Mouse (Mus musculus) neural tube, embryonic 11.5 days (tissue): ENCODE measurements around the gene Olfr868. TPM values are rescaled to one million over a fixed set of nuclear protein-coding genes. Genes with fewer than 3 reads are reported as not detected.

ENCODE experiments used
- ATAC-seq: fragments of 200-750 bp; cut with Nextera tagmentation; 2 replicates; pipeline ENCODE4 v1.8.0; 2017; ENCODE audit warnings: moderate number of reproducible peaks, mild to moderate bottlenecking, moderate TSS enrichment, moderate library complexity; ENCODE audit not compliant: insufficient read depth, low FRiP score, low TSS enrichment
- DNase-seq: peaks from one replicate; pipeline ENCODE4 v3.0.0-alpha.2; 2015; ENCODE audit warnings: low spot score
- H3K27ac ChIP-seq: fragments of 300-500 bp; sonication (generic); 2 replicates; pipeline ENCODE4 v1.5.1; 2014; ENCODE audit warnings: low read depth, mild to moderate bottlenecking, low read length
- H3K27me3 ChIP-seq: fragments of 300-500 bp; sonication (generic); 2 replicates; pipeline ENCODE4 v1.6.1; 2014; ENCODE audit warnings: mild to moderate bottlenecking, low read length, mixed read lengths; ENCODE audit not compliant: control insufficient read depth, insufficient read depth
- H3K36me3 ChIP-seq: fragments of 300-500 bp; sonication (generic); 2 replicates; pipeline ENCODE4 v1.6.1; 2014; ENCODE audit warnings: mild to moderate bottlenecking, low read length, moderate library complexity, mixed read lengths; ENCODE audit not compliant: control insufficient read depth, insufficient read depth
- H3K4me1 ChIP-seq: fragments of 300-500 bp; sonication (generic); 2 replicates; pipeline ENCODE4 v1.6.1; 2014; ENCODE audit warnings: low read length, mixed read lengths; ENCODE audit not compliant: control insufficient read depth, insufficient read depth
- H3K4me2 ChIP-seq: fragments of 300-500 bp; sonication (generic); 2 replicates; pipeline ENCODE4 v1.6.1; 2014; ENCODE audit warnings: low read depth, mild to moderate bottlenecking, moderate library complexity
- H3K4me3 ChIP-seq: fragments of 300-500 bp; sonication (generic); 2 replicates; pipeline ENCODE4 v1.5.1; 2014; ENCODE audit warnings: low read depth, low read length
- H3K9ac ChIP-seq: fragments of 300-500 bp; sonication (generic); 2 replicates; pipeline ENCODE4 v1.6.1; 2014; ENCODE audit warnings: mild to moderate bottlenecking, low read length
- H3K9me3 ChIP-seq: fragments of 300-500 bp; sonication (generic); 2 replicates; pipeline ENCODE4 v1.6.1; 2016; ENCODE audit warnings: low read length; ENCODE audit not compliant: control insufficient read depth
- WGBS: fragments of 180-500 bp; shearing (Covaris S2); extraction: QIAGEN DNeasy Blood & Tissue Kit; methylation state at CpG from one replicate; pipeline ENCODE4 v1.1.7; 2014; 5-methylcytosine and 5-hydroxymethylcytosine counted together
- polyA plus RNA-seq: library from polyadenylated mRNA; unstranded; fragments of >200 nt; fragmentation: Nextera tagmentation; extraction: Ambion mirVana; gene quantifications from 2 replicates; pipeline ENCODE4 v1.2.1, GENCODE M21; 2014

The Olfr868 gene
- not detected in 2 replicates for polyA plus RNA-seq

DNA sequence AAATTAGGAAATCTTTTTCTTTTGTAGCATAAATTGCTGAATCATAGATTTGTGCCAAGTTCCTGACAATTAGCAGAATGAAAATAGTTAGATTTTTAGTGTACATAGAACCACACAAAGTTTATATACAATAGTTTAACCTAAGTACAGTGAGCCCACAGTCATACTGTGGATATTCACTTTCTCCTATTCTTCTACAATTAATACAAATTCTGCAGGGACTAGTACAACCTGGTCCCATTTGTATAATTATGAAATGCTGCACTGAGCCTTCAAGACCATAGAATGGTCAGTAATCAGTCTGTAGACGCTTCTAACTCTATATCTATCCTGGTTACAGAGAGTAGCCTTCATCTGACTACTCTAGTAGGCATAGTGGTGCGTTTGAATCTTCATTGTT, at the start of gene Olfr868:
Gene Olfr868, plus strand, starts transcription at position 301 of the 400 bp plus-strand sequence.
- H3K27ac ChIP-seq, result no peak within 1 kb of the TSS
- DNase-seq (no peak), ATAC-seq (no peak)
- peaks cover 3% of the 10 kb centered on the region; the same call in 1 of the 2 replicates for H3K9me3 ChIP-seq
- H3K36me3 ChIP-seq, result no peaks in the 10 kb centered on the region
- 55% methylated on average over 2 of the region's 2 CpGs for WGBS
- H3K27me3 ChIP-seq, result no peaks in the 10 kb centered on the region
- H3K9ac ChIP-seq, result no peak within 1 kb of the TSS
- H3K4me3 ChIP-seq, result no peak within 1 kb of the TSS
- no peaks in the 10 kb centered on the region for H3K4me1 ChIP-seq
- no peak within 1 kb of the TSS for H3K4me2 ChIP-seq

DNA sequence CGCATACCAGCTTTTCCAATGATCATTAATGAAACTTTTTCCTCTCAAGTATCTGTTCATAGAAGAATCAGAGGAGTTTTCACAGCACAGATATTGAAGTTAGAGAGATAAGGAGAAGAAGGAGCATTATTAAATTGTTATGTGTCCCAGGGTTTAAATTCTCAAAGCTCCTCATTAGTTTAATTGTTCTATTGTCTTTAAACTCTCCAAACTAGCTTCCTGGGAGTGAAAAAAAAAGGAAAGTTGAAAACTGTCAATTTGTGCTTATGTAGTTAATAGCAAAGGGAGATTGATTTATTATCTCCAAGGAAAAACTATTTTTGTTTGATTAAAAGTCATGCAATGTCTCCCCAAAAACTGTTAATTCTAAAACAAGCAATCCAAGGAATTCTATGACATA, 41.0 kb upstream of the Olfr868 start, which contains the start of gene Olfr867:
Gene Olfr867, minus strand, starts transcription at position 101 of the 400 bp plus-strand sequence.
- no peak within 1 kb of the TSS for H3K4me3 ChIP-seq
- no peak within 1 kb of the TSS for H3K27ac ChIP-seq
- DNase-seq, result no peak
- 72% methylated on average over 1 of the region's 1 CpGs for WGBS
- ATAC-seq, result no peak
- no peaks in the 10 kb centered on the region for H3K36me3 ChIP-seq
- H3K4me1 ChIP-seq, result no peaks in the 10 kb centered on the region
- H3K9ac ChIP-seq, result no peak within 1 kb of the TSS
- no peaks in the 10 kb centered on the region for H3K9me3 ChIP-seq
- no peaks in the 10 kb centered on the region for H3K27me3 ChIP-seq
- no peak within 1 kb of the TSS for H3K4me2 ChIP-seq

DNA sequence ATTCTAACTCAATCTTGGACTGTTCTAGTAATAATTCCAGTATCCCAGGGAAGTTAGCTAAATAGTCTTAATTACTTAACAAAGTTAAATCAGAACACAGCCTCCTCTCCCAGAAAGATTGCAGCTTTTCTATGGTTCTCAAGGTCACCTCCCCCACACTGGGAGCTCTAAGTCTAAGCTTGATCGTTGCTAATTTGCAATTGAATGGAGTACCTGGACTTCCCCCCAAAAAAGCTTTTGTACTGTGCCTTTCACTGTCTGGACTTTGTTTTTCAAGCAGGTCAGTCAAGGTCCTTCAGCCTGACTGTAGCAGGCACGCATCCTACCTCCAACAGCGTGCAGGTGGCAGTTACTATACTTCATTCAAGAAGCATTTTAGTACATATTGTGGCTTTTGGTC, 28.2 kb upstream of the Olfr868 start:
- Histone ChIP-seq H3K9ac (no peak overlapping the region), H3K4me1 (no peaks in the 10 kb centered on the region), H3K36me3 (no peaks in the 10 kb centered on the region), H3K4me2 (no peak overlapping the region), H3K9me3 (peaks cover 3% of the 10 kb centered on the region; the same call in 1 of the 2 replicates), H3K27me3 (no peaks in the 10 kb centered on the region), H3K27ac (no peak overlapping the region), H3K4me3 (no peak overlapping the region)
- ATAC-seq, result no peak
- DNase-seq, result no peak
- WGBS, result 72% methylated on average over 3 of the region's 3 CpGs

DNA sequence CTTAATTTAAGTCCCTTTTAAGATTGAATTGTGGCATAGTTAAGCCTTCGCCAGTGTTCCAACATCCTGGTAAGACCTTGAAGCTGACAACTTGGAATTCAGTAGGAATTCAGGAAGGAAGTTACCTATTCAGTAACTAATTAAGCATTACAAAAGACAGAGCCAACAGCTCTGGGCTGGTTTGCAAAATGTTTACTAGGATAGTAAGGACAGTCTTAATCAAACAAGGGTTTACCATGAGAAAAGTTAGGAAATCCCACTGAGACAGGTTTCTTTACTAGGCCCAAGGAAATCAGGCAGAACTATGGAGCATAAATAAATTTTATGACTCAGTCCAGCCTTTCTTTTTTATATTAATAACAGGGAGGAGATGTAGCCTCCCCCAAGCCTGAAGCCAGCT, 27.1 kb upstream of the Olfr868 start:
- Histone ChIP-seq H3K4me2 (no peak overlapping the region), H3K4me3 (no peak overlapping the region), H3K36me3 (no peaks in the 10 kb centered on the region), H3K27ac (no peak overlapping the region), H3K27me3 (no peaks in the 10 kb centered on the region), H3K9ac (no peak overlapping the region), H3K9me3 (peaks cover 6% of the 10 kb centered on the region; the same call in 1 of the 2 replicates), H3K4me1 (no peaks in the 10 kb centered on the region)
- no peak for ATAC-seq
- no peak for DNase-seq
- 89% methylated on average over 1 of the region's 1 CpGs for WGBS

DNA sequence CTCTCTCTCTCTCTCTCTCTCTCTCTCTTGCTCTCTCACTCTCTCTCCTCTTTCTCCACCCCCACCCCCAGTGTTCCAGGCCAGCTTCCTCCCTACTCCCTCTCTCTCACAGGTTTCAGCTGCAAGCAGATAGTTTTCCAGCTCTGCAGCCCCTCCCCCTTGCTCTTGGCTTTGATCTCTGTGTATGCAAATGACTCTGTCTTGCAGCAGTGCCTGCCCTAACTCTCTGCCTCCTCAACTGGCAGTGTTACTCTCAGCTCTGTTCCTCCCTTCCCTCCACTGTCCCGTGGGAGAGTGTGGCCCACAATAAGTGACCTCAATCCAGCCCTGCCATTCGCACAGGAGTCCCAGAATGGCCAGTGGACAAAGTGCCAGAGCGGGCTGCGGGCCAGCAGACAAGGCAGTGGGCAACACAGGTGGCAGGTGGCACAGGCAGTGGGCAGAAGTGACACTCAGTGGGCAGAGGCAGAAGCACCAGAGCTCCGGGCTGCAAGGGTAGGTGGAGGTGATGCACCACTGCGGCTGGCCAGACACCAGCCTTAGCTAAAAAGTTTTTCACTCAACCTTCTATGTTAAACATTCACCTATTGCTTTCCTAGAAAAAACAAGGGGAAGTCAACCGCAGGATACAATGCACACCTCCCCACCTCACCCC, 24.8 kb upstream of the Olfr868 start:
- Histone ChIP-seq H3K9ac (no peak overlapping the region), H3K27ac (no peak overlapping the region), H3K9me3 (peaks cover 6% of the 10 kb centered on the region; the same call in 1 of the 2 replicates), H3K4me1 (no peaks in the 10 kb centered on the region), H3K4me3 (no peak overlapping the region), H3K27me3 (no peaks in the 10 kb centered on the region), H3K36me3 (no peaks in the 10 kb centered on the region), H3K4me2 (no peak overlapping the region)
- DNase-seq, result no peak
- 65% methylated on average over 7 of the region's 7 CpGs for WGBS
- no peak for ATAC-seq

DNA sequence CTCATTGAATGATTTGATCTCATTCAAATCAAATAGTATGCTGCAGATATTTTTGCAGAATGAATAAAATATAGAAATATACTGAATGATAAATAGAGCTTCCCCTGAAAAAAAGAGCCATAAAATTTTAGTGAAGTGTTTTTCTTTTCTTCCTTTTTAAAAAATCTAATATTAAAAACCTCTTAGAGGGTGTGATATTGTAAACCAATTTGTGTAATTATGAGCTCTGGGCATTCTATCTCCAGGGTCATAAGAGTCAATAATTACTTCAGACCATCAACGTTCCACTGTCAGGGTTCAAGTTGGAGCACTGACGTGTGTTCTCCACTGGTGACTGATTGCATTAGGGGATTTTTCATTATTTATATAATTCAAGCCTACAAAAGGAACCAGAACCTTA, 30.3 kb downstream of the Olfr868 start, which contains the start of gene Olfr869:
Gene Olfr869, plus strand, starts transcription at position 301 of the 400 bp plus-strand sequence.
- H3K4me3 ChIP-seq, result no peak within 1 kb of the TSS
- ATAC-seq, result no peak
- WGBS, result 81% methylated on average over 2 of the region's 2 CpGs

DNA sequence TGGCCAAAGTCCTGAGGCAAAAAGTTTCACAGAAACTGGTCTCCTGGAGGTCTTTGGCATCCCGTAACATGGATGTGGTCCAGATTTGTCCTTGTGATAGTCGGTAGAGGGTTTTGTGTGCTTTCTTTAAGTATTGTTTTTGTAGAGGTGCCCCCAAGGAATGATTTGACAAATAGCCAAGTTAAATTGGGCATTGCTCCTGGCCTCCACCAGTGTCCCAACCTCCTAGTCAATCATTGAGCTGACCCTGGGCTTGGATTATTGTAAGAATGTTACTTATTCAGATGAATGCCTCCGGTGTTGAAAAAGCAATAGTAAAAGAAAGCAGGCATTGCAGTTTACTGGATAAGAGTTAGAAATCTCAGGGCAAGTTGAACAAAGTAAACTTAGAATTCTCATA, 51.3 kb downstream of the Olfr868 start:
- Histone ChIP-seq H3K27ac (no peak overlapping the region), H3K36me3 (no peaks in the 10 kb centered on the region), H3K9me3 (no peaks in the 10 kb centered on the region), H3K4me2 (no peak overlapping the region), H3K27me3 (no peaks in the 10 kb centered on the region), H3K4me3 (no peak overlapping the region), H3K4me1 (no peaks in the 10 kb centered on the region), H3K9ac (no peak overlapping the region)
- DNase-seq (no peak), ATAC-seq (no peak)
- WGBS, result 90% methylated on average over 3 of the region's 3 CpGs

More for the DNA sequence above, 30.3 kb downstream of the Olfr868 start, which contains the start of gene Olfr869:
- Histone ChIP-seq H3K4me2 (no peak within 1 kb of the TSS), H3K9ac (no peak within 1 kb of the TSS), H3K27me3 (no peaks in the 10 kb centered on the region), H3K4me1 (no peaks in the 10 kb centered on the region), H3K36me3 (no peaks in the 10 kb centered on the region), H3K9me3 (no peaks in the 10 kb centered on the region), H3K27ac (no peak within 1 kb of the TSS)
- no peak for DNase-seq
